Mouse (Mus musculus) small intestine, adult 2 months (tissue): ENCODE data around the gene Rfng.
"Not testable (repeated sequence)": the region's sequence is repeated elsewhere in the genome, so short reads cannot be mapped to it uniquely, and the experiment has no call there.

Experiments used
- CTCF ChIP-seq: fragments of 200-500 bp; IDR thresholded peaks from 2 replicates; pipeline ENCODE4 v1.5.1; 2012; ENCODE audit warnings: low read depth, mild to moderate bottlenecking, control low read depth, inconsistent platforms, low read length, moderate library complexity, mixed read lengths; ENCODE audit not compliant: insufficient replicate concordance, insufficient read length; ENCODE audit errors: extremely low read depth
- POLR2A ChIP-seq: fragments of 200-500 bp; IDR thresholded peaks from 2 replicates; pipeline ENCODE4 v1.6.1; 2012; ENCODE audit warnings: low read depth, mild to moderate bottlenecking, control low read depth, inconsistent platforms, low read length, moderate library complexity

DNA sequence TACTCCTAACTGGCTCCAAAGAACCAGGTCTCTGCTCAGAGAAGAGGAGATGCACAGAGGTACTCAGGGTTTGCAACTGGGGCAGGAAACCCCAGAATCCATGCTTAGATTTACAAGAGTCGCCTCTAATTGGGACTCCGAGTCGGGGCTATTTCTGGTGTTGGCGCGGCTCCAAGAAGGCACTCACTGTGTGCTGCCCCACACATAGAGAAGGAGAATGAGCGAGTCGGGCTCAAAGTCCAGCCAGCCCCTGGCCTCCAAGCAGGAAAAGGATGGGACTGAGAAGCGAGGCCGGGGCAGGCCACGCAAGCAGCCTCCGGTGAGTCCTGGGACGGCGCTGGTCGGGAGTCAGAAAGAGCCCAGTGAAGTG lies 21.4 kb downstream of the Rfng start, which contains the start of gene Hmga1b:
- not testable (repeated sequence) for TF ChIP-seq CTCF, POLR2A
